Mouse (Mus musculus): ENCODE data around the gene Hdac11. TPM values are rescaled to one million over a fixed set of nuclear protein-coding genes. Genes with fewer than 3 reads are reported as not detected.

The Hdac11 gene
- total RNA-seq, 2 experiments from 2014 or later = 1.8 TPM; not detected in 1

GRCm38 (mm10) chr6:91163195-91163911 lies 6.9 kb downstream of the Hdac11 start:
- peak; percentile 81 for ATAC-seq (replicated peaks; ENCODE audit: low FRiP score, poor library complexity, severe bottlenecking)

- ATAC-seq (replicated peaks; ENCODE audit: low FRiP score, poor library complexity, severe bottlenecking) = no peak
Measured at GRCm38 (mm10) chr6:91164584-91164983, 8.1 kb downstream of the Hdac11 start.

GRCm38 (mm10) chr6:91165210-91165609 lies 8.7 kb downstream of the Hdac11 start:
- peak; percentile 58 for ATAC-seq (replicated peaks; ENCODE audit: low FRiP score, poor library complexity, severe bottlenecking)

- no peak for ATAC-seq (replicated peaks; ENCODE audit: low FRiP score, poor library complexity, severe bottlenecking)
Measured at GRCm38 (mm10) chr6:91167828-91168227, 11.4 kb downstream of the Hdac11 start.

- ATAC-seq (replicated peaks; ENCODE audit: low FRiP score, poor library complexity, severe bottlenecking) = no peak
Measured at GRCm38 (mm10) chr6:91169129-91169528, 12.7 kb downstream of the Hdac11 start.

GRCm38 (mm10) chr6:91171396-91171895 lies 15.0 kb downstream of the Hdac11 start:
- ATAC-seq (replicated peaks; ENCODE audit: low FRiP score, poor library complexity, severe bottlenecking) = no peak

GRCm38 (mm10) chr6:91172381-91172780 lies 15.9 kb downstream of the Hdac11 start:
- no peak for ATAC-seq (replicated peaks; ENCODE audit: low FRiP score, poor library complexity, severe bottlenecking)

- ATAC-seq (replicated peaks; ENCODE audit: low FRiP score, poor library complexity, severe bottlenecking) = 0 out of 2 replicates have a peak, but pooled peaks have one; percentile 32
Measured at GRCm38 (mm10) chr6:91173221-91173880, 16.9 kb downstream of the Hdac11 start.

GRCm38 (mm10) chr6:91174211-91174610 lies 17.7 kb downstream of the Hdac11 start:
- ATAC-seq (replicated peaks; ENCODE audit: low FRiP score, poor library complexity, severe bottlenecking) = no peak

GRCm38 (mm10) chr6:91180767-91181171 lies 24.3 kb downstream of the Hdac11 start:
- ATAC-seq (replicated peaks; ENCODE audit: low FRiP score, poor library complexity, severe bottlenecking) = no peak

- no peak for ATAC-seq (replicated peaks; ENCODE audit: low FRiP score, poor library complexity, severe bottlenecking)
Measured at GRCm38 (mm10) chr6:91181320-91181719, 24.9 kb downstream of the Hdac11 start.

GRCm38 (mm10) chr6:91182075-91182490 lies 25.6 kb downstream of the Hdac11 start:
- ATAC-seq (replicated peaks; ENCODE audit: low FRiP score, poor library complexity, severe bottlenecking) = no peak

GRCm38 (mm10) chr6:91183041-91183440 lies 26.6 kb downstream of the Hdac11 start:
- no peak for ATAC-seq (replicated peaks; ENCODE audit: low FRiP score, poor library complexity, severe bottlenecking)

GRCm38 (mm10) chr6:91183980-91184379 lies 27.5 kb downstream of the Hdac11 start:
- ATAC-seq (replicated peaks; ENCODE audit: low FRiP score, poor library complexity, severe bottlenecking) = no peak

- ATAC-seq (replicated peaks; ENCODE audit: low FRiP score, poor library complexity, severe bottlenecking) = no peak
Measured at GRCm38 (mm10) chr6:91184776-91185175, 28.3 kb downstream of the Hdac11 start.

- ATAC-seq (replicated peaks; ENCODE audit: low FRiP score, poor library complexity, severe bottlenecking) = no peak
Measured at GRCm38 (mm10) chr6:91185502-91185901, 29.0 kb downstream of the Hdac11 start.

GRCm38 (mm10) chr6:91186161-91186931 lies 29.9 kb downstream of the Hdac11 start:
- peak; percentile 83 for ATAC-seq (replicated peaks; ENCODE audit: low FRiP score, poor library complexity, severe bottlenecking)

- ATAC-seq (replicated peaks; ENCODE audit: low FRiP score, poor library complexity, severe bottlenecking) = no peak
Measured at GRCm38 (mm10) chr6:91186934-91187333, 30.5 kb downstream of the Hdac11 start.

- ATAC-seq (replicated peaks; ENCODE audit: low FRiP score, poor library complexity, severe bottlenecking) = no peak
Measured at GRCm38 (mm10) chr6:91187871-91188270, 31.4 kb downstream of the Hdac11 start.

- no peak for ATAC-seq (replicated peaks; ENCODE audit: low FRiP score, poor library complexity, severe bottlenecking)
Measured at GRCm38 (mm10) chr6:91189971-91190370, 33.5 kb downstream of the Hdac11 start.
